Mouse (Mus musculus) left cerebral cortex, postnatal 25 days (tissue): ENCODE results near the gene Rnf19b. TPM values are rescaled to one million over a fixed set of nuclear protein-coding genes. Genes with fewer than 3 reads are reported as not detected.

ENCODE experiments used
- DNase-seq, 2 experiments: peaks; one replicate each; pipeline ENCODE4 v3.0.0; 2022; ENCODE audit warnings: low spot score in 2 of 2, mixed read lengths in 1 of 2
- intact Hi-C: fragments of 180-260 bp; cut with DNase I; formaldehyde crosslinking; loops from one replicate; pipeline ENCODE4 v1.15.1; 2025
- total RNA-seq, 2 experiments: library from RNA; stranded (reverse); gene quantifications; 2 replicates each; pipeline ENCODE4 v1.2.3; 2021

Gene Rnf19b
- total RNA-seq, 2 experiments from 2014 or later: 58.7 TPM

DNA sequence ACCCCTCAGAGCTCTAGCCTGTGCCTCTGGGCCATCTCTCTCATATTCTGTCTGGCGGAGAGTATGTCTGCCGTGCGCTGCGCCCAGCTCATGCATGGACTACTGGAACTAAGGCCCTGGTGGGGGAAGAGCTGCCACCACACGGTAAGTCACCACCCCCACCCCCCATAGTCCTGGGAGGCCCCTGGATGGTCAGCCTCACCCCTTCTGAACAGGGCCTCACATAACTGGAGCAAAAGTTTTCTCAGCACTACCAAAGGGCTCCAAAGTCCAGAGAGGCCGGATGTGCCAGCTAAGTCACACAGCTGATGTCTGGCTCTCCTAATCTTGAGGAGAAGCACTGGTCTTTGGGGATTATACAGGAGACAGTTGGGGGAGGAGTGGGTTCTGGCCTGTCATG, 52.7 kb downstream of the Rnf19b start:
- no peak for DNase-seq
- intact Hi-C loops: no loop called here

DNA sequence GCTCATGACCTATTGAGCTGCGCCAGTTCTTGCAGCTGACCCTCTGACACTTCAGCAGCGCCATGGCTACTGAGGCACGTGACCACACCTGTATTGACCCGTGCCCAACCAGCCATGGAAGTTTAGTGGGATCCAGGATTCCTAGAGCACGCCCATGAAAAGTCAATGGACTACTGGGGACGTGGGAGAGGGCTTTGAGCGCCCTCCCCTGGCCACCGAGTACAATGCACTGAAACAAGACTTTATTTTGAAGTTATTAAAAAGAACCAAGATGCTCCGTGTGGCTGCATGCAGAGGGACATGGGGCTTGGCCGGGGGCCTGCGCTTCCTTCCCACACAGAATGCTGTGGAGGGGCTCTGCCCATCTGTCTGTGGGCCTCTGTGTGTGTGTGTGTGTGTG, 53.3 kb downstream of the Rnf19b start:
- DNase-seq: no peak
- intact Hi-C loops: no loop called here

DNA sequence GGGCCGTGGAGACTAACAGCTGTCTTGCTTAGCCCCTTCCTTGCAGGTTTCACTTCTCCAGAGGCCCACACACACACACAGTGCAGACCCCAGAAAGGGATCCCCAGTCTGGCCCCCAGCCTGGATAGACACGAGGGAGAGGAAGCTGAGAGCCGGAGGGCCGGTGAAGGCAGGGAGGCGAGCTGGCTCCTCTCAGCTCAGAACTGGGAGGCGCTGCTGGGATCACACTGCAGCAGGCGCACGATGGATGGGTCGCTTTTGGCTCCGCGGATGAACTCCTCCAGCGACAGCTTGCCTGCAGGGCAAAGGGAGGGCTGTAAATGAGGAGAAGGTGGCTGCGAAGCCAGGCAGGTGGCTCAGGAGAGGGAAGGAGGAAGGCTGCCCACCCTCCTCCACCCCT, 54.2 kb downstream of the Rnf19b start:
- no peak for DNase-seq
- intact Hi-C loops: no loop called here

DNA sequence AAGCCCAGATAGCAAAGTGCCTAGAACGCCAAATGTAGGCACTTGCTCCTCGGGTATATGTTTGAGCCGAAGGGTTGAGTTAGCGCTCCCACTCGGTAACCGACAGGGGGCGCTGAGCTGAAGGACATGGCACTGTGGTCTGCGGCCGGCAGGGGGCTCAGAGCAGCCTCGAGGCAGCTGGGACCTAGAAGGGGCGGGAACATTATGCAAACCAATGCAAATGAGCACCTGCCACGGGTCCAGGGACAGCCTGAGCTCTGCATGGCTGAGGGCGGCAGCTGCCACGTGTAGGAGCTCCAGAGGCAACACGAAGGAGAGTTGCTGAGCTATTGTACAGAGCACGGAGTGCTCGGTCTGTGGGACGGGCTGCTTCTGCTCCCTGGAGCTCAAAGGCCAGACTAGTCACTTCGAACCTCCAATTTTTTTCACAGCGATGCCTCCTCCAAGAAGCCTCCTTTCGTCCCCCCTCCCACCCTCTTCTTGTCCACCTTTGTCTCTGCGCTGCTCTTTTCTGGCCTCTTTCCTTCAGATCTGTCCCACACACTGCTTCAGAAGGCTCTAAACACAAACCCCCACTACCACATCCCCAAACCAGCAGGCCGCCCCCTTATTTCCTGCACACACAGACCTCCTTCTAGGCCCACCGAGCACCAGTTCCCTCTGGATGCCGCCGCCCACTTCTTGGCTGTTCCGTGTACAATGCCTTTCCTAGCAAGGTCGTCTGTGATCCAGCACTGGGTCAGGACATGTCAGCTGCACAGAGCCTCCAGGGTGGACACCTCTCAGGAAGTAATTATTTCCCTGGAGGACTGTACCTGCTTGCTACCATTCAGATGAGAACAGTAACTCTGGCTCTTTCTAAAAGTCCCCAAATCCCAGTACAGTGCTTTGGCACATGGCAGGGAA, 55.3 kb downstream of the Rnf19b start:
- DNase-seq: peak; percentile 83 to 95
- intact Hi-C loops: no loop called here

DNA sequence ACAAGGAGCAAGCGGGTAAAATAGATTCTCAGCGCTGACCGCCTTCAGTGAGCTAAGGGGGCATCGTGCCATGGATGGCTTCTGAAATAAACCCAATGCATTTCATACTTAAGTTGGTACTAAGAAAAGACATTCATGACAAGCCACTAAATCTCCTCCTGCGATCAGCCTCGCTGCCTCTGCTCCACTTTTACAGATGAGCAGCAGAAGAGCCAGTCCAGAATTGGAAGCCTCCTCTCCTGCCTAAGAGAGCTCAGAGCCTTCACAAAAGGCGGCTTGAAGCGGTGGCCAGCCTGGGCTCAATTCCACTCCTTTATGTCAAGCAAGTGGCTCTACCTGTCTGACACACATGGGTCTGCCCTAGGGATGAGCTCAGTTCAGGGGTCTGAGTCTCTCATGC, 58.6 kb downstream of the Rnf19b start:
- DNase-seq: peak in 1 of 2 experiments; percentile 74

DNA sequence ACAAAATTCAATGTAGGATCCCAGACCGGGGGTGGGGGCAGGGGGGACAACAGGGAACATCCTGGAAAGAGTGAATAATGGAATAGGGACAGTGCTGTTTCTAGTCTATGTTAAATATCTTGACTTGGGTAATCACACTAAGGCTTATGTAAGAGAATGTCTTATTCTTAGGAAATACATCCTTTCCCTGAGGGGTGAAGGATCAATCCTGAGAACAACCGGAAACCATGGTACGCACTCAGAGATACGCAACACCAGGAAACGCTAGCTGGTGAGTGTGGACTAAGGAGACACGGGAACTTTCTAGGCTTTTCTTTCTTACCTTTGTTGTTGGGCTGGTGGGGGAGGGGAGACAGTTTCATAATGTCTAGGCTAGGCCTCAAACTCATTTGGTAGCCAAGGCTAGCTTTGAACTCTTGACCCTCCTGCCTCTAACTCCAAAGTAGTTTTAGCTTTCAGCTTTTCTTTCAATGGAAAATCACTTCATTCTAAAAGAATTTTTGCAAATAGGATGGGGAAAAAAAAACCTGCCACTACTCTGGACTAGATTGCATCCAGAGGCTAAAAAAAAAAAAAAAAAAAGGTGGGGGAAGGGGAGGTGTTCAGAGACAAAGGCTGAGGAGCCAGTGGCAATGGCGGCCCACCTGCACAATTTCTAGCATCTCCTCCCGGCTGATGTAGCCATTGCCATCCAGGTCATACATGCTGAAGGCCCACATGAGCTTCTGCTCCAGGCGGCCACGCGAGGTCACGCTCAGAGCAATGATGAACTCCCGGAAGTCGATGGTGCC, 59.8 kb downstream of the Rnf19b start:
- intact Hi-C loops: no loop called here
- no peak for DNase-seq

More for the DNA sequence above, 58.6 kb downstream of the Rnf19b start:
- intact Hi-C loops: no loop called here

DNA sequence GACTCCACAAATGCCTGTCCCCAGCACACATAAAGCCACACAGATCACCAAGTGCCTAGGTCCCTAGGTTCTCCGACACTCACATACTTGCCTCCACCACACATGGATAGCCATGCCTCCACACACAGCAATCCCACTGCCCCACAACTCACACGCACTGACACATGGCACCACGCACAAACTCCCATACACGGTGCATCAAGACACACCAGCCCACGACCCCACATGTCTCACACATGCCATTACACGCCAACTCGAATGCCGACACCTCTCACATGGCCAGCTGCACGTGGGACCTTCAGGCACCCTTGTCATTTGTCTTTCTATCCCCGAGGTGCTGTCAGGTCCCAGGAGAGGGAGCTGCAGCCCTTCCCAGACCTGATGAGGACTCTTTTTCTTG, 61.6 kb downstream of the Rnf19b start:
- DNase-seq: no peak
- intact Hi-C loops: no loop called here

DNA sequence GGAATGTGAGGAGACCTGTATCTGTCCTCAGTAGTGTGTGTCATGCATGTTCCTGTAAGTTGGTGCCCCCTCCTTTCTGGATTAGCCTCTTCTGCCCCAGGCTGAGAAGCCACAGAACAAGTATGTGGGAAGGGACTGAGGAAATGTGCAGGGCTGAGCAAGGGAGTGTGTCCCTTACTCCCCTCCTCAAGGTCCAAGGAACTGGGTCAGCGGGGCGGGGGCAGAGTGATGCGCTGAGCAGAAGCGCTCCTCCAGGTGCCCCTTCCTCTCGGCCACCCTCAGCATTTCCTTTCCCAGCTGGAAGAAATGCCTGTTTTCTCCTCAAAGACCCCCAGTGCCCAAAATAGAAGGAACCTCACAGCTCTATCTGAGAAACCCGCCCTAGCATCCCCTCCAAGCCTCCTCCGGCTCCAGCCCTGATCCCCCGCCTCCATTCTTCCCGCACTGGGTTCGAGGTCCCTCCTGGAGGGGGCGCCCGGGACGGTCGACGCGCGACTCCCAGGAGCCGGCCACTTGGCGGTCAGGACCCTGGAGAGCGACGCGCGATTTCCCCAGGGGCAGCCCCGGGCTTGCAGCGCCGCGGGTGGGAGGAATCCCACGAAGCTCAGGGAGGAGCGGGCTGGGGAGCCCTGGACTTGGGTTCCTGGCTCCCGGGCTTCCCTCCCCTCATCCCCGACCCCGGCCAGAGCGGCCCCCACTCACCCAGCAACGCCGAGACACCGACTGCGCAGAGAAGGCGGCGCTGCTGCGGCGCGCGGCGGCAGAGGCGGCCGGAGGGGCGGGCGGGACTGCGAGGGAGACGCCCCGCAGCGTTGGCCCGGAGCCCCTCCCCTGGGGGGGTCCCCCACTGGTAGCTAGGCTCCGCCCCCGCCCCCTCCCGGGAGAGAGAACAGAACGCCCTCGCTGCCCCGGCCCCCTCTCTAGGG, 62.7 kb downstream of the Rnf19b start:
- peak in 1 of 2 experiments; percentile 65 for DNase-seq
- intact Hi-C loops: no loop called here

DNA sequence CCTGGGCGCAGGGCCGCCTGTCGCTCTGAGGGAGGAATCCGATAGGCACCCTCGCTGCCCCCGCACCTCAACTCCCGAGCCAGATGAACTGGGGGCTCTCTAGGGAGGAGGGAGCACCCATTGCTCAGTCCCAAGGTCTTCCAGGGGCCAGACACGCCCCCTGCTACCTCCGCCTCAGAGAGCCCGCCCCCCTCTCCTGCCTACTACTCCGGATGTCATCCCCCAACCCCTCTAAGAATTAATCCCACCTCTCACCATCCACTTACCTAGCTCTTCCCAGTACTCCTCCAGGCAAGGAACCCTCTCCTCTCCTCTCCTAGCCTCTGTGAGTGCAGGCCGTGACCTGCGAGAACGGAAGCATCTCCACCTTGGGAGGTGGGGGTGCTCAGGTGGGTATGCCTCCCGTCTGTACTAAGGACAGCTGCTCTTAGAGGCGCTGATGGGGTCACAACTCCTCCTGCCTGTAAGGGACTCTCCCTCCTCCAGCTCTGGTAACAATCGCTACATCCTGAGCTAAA, 63.6 kb downstream of the Rnf19b start, which contains the start of gene Hpca:
Gene Hpca (minus strand): TSS at position 468 of the 518 bp plus-strand sequence.
- intact Hi-C loops: loop anchor here (2.0 kb wide), 1 partner anchor 23 kb away; no protein-coding TSS in a partner anchor
- no peak for DNase-seq

DNA sequence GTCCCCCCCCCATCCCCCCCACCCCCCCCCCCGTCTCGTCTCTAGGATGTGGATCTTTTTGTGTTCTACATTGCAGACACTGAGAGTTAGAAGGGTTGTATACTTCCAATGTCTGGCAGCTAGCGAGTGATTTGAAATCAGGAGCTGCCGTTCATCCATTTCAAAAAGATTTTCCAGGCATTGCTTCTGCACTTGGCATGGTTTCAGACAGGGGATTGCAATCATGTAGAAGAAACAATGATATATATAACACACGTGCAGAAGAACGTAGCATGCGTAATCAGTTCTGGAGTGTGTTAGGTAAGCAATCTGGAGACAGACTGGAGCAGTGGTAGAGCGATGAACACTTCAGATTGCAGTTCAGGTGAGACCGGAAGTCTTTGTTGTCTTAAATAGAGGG, 64.0 kb downstream of the Rnf19b start:
- intact Hi-C loops: loop anchor here (2.0 kb wide), 1 partner anchor 23 kb away; no protein-coding TSS in a partner anchor
- DNase-seq: no peak

DNA sequence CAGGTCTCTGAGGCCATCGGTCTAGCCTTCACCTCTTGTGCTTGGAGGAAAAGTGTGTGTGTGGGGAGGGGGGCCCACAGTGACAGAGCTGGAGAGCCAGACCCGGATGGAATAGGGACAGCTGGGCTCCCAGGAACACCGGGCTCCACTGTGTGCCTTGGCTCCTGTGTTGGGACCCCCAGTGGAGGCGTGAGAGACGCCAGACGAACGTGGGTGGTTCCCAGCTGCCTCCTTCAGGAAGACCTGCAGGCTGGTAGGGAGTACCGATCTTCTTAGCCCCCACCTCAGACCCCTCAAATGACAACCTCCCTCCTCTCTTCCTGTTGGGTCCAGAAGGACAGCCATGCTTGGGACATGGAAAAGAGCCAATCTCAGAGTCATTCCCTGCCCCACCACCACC, 64.6 kb downstream of the Rnf19b start:
- intact Hi-C loops: loop anchor here (2.0 kb wide), 1 partner anchor 22 kb away; no protein-coding TSS in a partner anchor

DNA sequence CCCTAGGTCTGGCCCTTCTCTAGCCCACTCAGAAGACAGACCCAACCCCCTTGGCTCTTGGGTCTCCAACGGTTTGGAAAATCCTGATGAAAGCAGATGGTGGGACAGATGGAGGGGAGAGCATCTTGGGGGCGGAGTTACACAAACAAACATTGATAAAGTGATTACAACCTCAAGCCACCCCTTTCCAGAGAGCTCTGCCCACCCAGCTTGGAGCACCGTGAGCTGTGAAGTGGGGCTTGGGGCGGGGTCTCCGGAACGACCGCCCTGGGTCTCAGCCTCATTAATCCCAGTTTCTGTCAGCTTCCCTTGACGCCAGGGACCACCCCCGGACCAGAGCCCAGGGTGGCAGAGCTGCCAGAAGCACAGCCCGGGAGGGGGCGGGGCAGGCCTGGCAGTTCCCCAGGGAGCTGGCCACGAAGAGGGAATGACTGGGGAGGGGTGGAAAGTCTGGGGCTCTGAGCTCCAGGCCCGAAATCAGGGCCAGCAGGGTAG, 66.6 kb downstream of the Rnf19b start:
- peak in 1 of 2 experiments; percentile 65 for DNase-seq
- intact Hi-C loops: no loop called here

More for the DNA sequence above, 64.6 kb downstream of the Rnf19b start:
- no peak for DNase-seq

DNA sequence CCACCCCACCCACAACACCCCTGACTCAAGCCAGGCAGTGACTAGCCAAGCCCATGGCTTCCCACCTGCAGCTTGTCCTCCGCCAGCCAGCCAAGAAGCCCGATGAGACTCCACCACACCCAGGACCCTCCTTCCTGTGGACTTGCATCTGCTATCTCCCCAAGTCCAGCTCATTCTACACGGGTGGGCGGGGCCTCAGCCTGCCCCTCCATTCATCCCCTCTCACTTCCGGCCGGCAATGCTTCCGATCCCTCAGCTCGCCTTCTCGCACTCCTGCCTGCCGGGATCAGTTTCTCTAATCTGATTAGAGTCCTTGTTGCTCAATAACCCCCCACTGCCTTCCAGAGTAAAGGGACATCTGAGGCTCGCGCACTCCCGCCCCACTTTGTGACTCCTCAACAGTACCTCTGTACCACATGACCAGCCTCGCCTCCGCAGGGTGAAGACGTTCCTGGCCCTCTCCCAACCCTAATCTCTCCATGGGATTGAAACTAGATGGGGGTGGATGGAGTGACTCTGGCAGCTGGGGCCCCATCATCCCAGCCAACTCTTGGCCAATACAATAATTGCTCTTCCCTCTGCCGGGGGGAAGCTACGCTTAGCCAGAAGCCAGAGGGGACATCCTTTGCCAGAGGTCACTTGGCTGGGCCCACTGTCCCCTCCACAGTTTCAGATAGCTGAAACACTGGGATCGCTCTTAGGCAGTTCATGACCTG, 67.8 kb downstream of the Rnf19b start:
- intact Hi-C loops: no loop called here
- DNase-seq: no peak

DNA sequence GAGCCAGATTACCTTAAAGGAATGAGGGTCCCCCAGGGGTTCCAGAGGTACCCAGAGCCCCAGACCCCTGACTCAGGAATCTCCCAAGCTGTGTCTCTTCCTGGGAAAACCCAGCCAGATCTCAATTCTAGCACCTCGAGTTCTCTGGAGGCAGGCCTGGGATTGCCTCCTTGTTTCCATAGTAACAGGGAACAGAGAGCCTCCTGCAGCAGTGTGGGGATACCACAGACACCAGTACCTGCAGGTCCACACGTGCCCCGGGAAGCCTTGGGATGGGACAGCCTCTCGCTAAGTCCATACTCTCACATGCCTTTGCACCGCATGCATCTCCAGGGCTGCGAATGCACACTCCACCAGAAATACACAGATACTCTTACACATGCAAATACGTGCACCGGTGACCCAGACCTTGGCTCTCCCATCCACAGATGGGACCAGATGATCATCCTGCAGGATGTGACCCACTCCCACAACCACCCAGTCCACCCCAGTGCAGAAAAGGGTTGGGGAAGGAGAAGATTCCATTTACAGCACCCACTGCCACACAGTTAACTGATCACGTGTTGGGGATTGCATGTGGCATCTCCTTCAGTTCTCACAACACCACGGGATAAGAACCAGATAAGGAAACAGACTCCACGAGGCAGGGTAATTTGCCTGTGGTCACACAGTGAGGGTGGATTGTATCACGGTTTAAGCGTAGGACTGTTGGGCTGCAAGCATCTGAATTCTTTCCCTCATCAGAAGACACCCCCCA, 70.7 kb downstream of the Rnf19b start:
- peak in 1 of 2 experiments; percentile 90 for DNase-seq
- intact Hi-C loops: no loop called here

DNA sequence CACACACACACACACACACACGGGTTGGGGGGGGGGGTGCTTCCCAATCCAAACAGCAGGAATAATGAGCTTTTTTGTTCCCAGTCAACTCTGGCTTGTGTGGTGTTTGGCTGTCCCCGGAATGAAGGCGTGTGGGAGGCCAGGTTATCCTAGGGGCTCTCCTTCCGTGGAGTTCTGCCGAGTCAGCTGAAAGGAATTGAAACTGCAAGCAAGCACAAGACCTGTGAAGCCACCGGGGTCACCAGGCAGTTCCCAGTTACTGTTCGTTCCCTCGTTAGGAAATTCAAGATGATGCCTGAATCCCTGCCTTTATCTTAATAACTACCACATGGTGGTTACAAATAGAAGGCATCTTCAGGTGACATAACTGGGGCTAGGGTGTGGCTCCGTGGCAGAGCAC, 71.3 kb downstream of the Rnf19b start:
- DNase-seq: no peak
- intact Hi-C loops: no loop called here

DNA sequence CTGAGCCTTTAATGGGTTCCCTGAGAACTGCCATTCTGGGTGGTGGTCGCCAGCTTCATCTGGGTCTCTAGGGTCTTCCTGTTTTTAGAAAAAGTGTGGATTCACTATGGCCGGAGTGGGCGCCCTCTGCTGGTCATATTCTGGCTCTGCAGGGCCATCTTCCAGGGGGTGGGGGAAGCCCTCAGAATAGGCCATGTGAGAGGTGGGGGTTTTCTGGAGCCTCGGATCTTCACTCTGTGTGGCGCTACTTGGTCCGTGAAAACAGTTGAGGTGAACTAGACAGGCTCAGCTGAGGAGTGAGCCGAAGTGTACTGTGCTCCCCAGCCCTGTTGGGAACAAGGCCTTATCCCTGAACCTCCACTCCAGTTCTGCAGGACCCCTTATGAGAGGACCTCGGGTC, 72.1 kb downstream of the Rnf19b start:
- no peak for DNase-seq
- intact Hi-C loops: loop anchor here (5.0 to 10.0 kb wide), 3 partner anchors 57 to 325 kb away; partner anchors contain the start of genes S100pbp and Yars

DNA sequence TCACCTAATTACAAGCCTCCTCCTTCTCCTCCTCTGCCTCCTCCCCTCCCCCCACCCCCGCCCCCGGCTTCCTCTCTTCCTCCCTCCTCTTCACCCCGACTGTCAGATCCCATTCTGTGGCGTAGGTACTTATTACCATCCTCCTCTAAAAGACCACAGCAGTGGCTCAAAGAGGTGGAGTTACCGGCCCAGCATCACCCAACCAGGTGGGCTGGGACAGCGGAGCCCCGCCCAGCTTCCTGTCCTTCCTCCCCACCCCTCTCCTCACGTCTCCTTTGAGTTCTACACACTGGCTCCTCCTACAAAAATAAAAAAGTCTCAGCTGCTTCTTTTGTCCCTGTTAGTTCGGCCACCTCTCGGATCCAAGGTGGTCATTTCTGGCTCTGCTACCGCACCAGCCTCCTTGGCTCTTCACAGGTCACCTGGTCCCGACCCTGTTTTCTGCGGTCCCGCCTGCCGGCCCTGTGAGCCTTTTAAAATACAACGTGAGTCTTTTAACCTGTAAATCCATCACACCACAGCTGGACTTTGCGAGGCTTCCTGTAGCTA, 72.8 kb downstream of the Rnf19b start:
- DNase-seq: no peak
- intact Hi-C loops: loop anchor here (5.0 to 10.0 kb wide), 3 partner anchors 56 to 324 kb away; partner anchors contain the start of genes S100pbp and Yars
